Mouse (Mus musculus) embryonic facial prominence, embryonic 11.5 days (tissue): ENCODE measurements around the gene Ppcdc. TPM values are rescaled to one million over a fixed set of nuclear protein-coding genes. Genes with fewer than 3 reads are reported as not detected.

ENCODE experiments used
- ATAC-seq: fragments of 200-750 bp; cut with Nextera tagmentation; replicated peaks from 2 replicates; pipeline ENCODE4 v1.8.0; 2017; ENCODE audit warnings: low read depth; ENCODE audit not compliant: insufficient number of reproducible peaks, low FRiP score, low TSS enrichment
- DNase-seq: peaks from one replicate; pipeline ENCODE4 v3.0.0-alpha.2; 2015; ENCODE audit warnings: low spot score
- H3K27ac ChIP-seq: fragments of 300-500 bp; sonication (generic); replicated peaks from 2 replicates; pipeline ENCODE4 v1.5.1; 2014; ENCODE audit warnings: mild to moderate bottlenecking, low read depth, low read length, control low read depth
- H3K27me3 ChIP-seq: fragments of 300-500 bp; sonication (generic); 2 replicates; pipeline ENCODE4 v1.6.1; 2014; ENCODE audit warnings: mild to moderate bottlenecking, low read length, moderate library complexity, mixed read lengths; ENCODE audit not compliant: control insufficient read depth, insufficient read depth
- H3K36me3 ChIP-seq: fragments of 300-500 bp; sonication (generic); replicated peaks from 2 replicates; pipeline ENCODE4 v1.6.1; 2014; ENCODE audit warnings: low read depth, mild to moderate bottlenecking, low read length, moderate library complexity, mixed read lengths; ENCODE audit not compliant: control insufficient read depth, insufficient read depth
- H3K4me1 ChIP-seq: fragments of 300-500 bp; sonication (generic); 2 replicates; pipeline ENCODE4 v1.6.1; 2014; ENCODE audit warnings: low read length, mixed read lengths; ENCODE audit not compliant: control insufficient read depth, insufficient read depth
- H3K4me2 ChIP-seq: fragments of 300-500 bp; sonication (generic); 2 replicates; pipeline ENCODE4 v1.6.1; 2014; ENCODE audit warnings: low read depth, mild to moderate bottlenecking, control low read depth, low read length, moderate library complexity
- H3K4me3 ChIP-seq: fragments of 300-500 bp; sonication (generic); 2 replicates; pipeline ENCODE4 v1.5.1; 2014; ENCODE audit warnings: low read depth, low read length, control low read depth
- H3K9ac ChIP-seq: fragments of 300-500 bp; sonication (generic); replicated peaks from 2 replicates; pipeline ENCODE4 v1.6.1; 2014; ENCODE audit warnings: mild to moderate bottlenecking, control low read depth, low read length
- H3K9me3 ChIP-seq: fragments of 300-500 bp; sonication (generic); replicated peaks from 2 replicates; pipeline ENCODE4 v1.6.1; 2016; ENCODE audit warnings: mild to moderate bottlenecking, low read length, inconsistent platforms, mixed read lengths; ENCODE audit not compliant: control insufficient read depth
- WGBS: fragments of 180-500 bp; shearing (Covaris S2); extraction: QIAGEN DNeasy Blood & Tissue Kit; methylation state at CpG from one replicate; pipeline ENCODE4 v1.1.7; 2014; 5-methylcytosine and 5-hydroxymethylcytosine counted together
- polyA plus RNA-seq: library from polyadenylated mRNA; unstranded; fragments of >200 nt; fragmentation: Nextera tagmentation; extraction: Ambion mirVana; gene quantifications from 2 replicates; pipeline ENCODE4 v1.2.1, GENCODE M21; 2014

Gene Ppcdc
- 17.9 and 19.9 TPM in 2 replicates for polyA plus RNA-seq

DNA sequence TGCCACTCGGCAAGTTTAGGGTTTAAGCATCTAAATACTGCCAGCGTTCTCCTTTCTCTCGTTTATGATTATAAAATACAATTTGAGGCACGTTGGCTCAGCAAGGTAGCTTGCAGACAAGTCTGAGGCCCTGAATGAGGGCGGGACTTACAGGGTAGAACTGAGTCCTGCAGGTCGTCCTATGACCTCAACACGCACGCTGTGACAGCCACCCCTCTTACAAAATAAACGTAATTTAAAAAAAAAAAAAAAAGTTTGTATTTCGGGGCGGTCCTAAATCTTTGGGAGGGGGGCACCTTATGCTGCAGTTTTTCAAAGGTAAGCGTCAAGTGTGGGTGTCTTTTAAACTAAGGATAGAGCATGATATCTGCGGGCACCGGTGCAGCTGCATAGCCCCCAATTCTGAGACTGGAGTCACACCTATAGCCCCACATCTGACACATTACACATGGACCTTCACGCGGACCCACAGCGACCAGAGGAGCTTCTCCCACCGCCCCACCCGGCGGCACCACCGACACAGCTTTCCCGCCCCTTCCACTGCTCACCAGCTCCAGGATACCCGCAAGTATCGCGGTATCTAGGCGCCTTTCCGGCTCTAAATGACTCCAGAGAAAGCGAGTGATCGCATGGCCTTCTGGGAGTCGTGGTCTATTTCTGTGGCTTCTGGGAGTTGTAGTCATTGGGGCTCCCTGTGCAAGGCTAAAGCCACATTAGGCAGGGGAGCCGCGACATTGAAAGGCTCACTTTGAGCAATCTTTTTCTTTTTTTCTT, at the start of gene Ppcdc:
TSS of gene Ppcdc (minus strand) at position 603 of the 774 bp plus-strand sequence.
- Histone ChIP-seq H3K36me3 (no peaks in the 10 kb centered on the region), H3K4me1 (no peaks in the 10 kb centered on the region), H3K9ac (peak within 1 kb of the TSS; percentile 78), H3K4me2 (peak within 1 kb of the TSS; percentile 61), H3K9me3 (no peaks in the 10 kb centered on the region), H3K27ac (no peak within 1 kb of the TSS; the same call in 1 of the 2 replicates), H3K4me3 (peak within 1 kb of the TSS; percentile 43), H3K27me3 (no peaks in the 10 kb centered on the region)
- peak; percentile 92 for ATAC-seq
- WGBS = 4% methylated on average over 32 of the region's 32 CpGs
- DNase-seq = peak; percentile 98

DNA sequence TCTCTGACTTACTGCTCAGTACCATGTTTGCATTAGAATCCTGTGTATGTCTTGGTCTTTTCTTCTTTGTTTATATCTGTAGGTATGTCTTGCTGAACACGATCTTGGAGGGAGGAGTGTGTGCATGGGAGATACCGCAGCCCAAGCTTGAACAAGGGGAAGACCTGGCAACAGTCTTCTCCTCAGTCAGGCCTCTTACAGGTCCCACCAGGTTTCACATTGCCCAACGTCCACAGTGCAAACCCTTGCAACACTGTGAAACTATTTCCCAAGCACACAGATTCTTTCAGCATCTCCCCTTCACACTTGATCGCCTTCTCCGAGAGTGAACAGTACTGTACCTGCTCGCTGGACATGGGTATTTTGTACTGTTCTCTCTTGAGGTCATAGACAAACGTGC, 47.9 kb upstream of the Ppcdc start:
- Histone ChIP-seq H3K36me3 (no peaks in the 10 kb centered on the region), H3K27me3 (no peaks in the 10 kb centered on the region), H3K4me2 (no peak overlapping the region), H3K27ac (no peak overlapping the region), H3K4me3 (no peak overlapping the region), H3K4me1 (no peaks in the 10 kb centered on the region), H3K9me3 (no peaks in the 10 kb centered on the region), H3K9ac (no peak overlapping the region)
- WGBS = 73% methylated on average over 7 of the region's 7 CpGs
- ATAC-seq = no peak
- DNase-seq = no peak

DNA sequence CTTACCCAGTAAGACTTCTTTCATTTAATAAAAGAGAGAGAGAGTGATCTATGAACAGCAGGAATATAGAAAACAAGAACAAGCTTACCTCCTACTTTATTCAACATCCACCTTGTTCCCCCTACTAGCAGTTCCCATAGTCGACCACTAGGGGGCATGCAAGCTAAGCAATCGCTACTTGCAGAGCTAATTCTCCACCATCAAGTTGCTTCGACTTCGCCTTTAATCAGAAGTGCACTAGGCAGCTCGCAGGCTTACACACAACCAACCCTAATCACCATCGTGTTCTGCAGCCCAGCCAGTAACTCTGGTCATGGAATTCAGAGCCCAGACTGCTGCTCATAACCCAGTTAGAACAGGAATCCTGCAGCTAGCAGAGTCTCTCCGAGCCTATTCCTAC, 45.9 kb upstream of the Ppcdc start:
- no peaks in the 10 kb centered on the region for H3K36me3 ChIP-seq
- H3K4me3 ChIP-seq = no peak overlapping the region
- H3K4me1 ChIP-seq = no peaks in the 10 kb centered on the region
- 0 out of 2 replicates have a peak overlapping the region, but pooled peaks have one; percentile 25 for H3K9ac ChIP-seq
- no peaks in the 10 kb centered on the region for H3K9me3 ChIP-seq
- ATAC-seq (no peak), DNase-seq (peak; percentile 88)
- H3K4me2 ChIP-seq = no peak overlapping the region
- no peaks in the 10 kb centered on the region for H3K27me3 ChIP-seq
- WGBS = 15% methylated on average over 7 of the region's 7 CpGs
- H3K27ac ChIP-seq = no peak overlapping the region

DNA sequence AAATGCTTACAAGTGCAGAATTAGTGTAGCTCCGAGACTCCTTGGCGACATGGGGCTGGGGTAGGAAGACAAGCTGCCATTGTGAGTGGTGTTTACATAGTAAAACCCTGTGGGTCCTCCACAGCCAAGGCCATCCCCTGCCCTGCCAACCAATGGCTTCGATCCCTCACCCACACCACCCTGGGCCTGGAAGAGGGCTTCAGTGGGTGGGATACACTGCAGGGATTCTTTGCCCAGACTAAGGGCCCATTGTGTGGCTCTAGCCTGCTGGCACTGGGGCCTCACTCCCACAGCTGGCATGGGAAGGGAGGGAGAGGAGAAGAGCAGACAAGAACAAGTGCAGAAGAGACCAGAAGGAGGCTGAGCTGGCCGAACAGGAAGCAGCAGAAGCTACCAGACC, 29.0 kb upstream of the Ppcdc start:
- Histone ChIP-seq H3K36me3 (no peaks in the 10 kb centered on the region), H3K9ac (no peak overlapping the region), H3K9me3 (no peaks in the 10 kb centered on the region), H3K4me3 (no peak overlapping the region), H3K4me2 (no peak overlapping the region), H3K27me3 (no peaks in the 10 kb centered on the region), H3K4me1 (peaks cover 3% of the 10 kb centered on the region; the same call in 1 of the 2 replicates), H3K27ac (no peak overlapping the region)
- ATAC-seq = no peak
- DNase-seq = no peak
- WGBS = 66% methylated on average over 4 of the region's 4 CpGs

DNA sequence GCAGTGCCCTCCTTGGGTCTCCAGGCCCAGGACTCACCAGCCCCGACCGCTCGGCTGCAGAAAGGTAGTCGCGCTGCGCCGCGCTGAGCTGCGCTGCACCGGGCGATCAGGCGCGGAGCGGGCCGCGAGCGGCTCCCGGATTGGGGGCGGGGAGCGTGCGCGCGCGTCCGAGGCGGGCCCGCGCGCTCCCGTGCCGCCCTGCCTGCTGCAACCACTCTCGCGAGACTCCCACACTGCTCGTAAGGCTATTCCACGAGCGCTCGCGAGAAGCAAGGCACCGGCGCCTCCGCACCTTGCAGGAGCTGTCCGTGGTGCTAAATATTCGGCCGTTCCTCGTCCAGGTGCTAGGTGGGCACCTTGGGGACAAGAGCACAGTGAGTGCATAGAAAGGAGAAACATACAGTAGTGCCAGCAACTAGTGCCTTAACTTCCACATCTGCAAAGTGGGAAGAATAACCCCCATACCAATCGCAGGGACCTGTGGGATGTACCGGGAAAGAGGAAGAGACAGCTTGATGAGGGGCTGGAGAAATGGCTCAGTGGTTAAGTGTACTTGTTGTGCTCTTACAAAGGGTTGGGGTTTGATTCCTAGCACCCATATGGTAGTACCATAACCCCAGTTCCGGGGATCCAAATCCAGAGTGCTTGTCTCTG, 28.1 kb upstream of the Ppcdc start, which contains the start of gene Scamp5:
TSS of gene Scamp5 (minus strand) at position 165 of the 654 bp plus-strand sequence.
- H3K36me3 ChIP-seq = no peaks in the 10 kb centered on the region
- WGBS = 2% methylated on average over 48 of the region's 48 CpGs

DNA sequence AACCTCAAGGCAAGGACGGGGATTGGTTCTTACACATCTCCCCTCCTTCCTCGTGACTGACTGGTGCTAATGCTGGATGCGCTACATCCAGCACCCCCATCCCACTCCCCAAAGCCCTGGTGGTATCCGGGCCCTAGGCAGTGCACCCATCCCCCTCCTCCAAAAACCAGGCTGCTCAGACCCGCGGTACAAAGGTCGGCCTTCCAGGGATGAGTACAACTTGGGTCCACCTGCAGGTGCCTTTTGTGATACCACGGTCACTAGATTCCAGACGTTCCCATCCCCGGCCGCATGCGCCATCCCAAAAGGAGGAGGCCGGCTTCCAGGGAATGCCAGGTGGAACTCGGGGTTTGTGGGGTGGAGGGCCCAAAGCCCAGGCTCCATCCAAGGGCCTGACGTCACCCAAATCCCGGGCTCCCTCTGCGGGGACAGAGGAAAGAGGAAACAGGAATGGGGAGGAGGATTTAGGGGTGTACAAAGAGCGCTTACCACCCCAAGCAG, 27.4 kb upstream of the Ppcdc start:
- H3K36me3 ChIP-seq = no peaks in the 10 kb centered on the region
- H3K27ac ChIP-seq = no peak overlapping the region
- peak overlapping the region; percentile 66 for H3K4me3 ChIP-seq
- DNase-seq (peak; percentile 39), ATAC-seq (peak; percentile 15; the same call in 1 of the 2 replicates)
- no peaks in the 10 kb centered on the region for H3K27me3 ChIP-seq
- no peaks in the 10 kb centered on the region for H3K9me3 ChIP-seq
- peak overlapping the region; percentile 71 for H3K9ac ChIP-seq
- WGBS = 2% methylated on average over 18 of the region's 18 CpGs
- H3K4me2 ChIP-seq = peak overlapping the region; percentile 85
- peaks cover 3% of the 10 kb centered on the region; the same call in 1 of the 2 replicates for H3K4me1 ChIP-seq

More for the DNA sequence above, 28.1 kb upstream of the Ppcdc start, which contains the start of gene Scamp5:
- no peak within 1 kb of the TSS for H3K27ac ChIP-seq
- DNase-seq (peak; percentile 96), ATAC-seq (peak; percentile 92)
- H3K4me2 ChIP-seq = peak within 1 kb of the TSS; percentile 85
- peak within 1 kb of the TSS; percentile 66 for H3K4me3 ChIP-seq
- no peaks in the 10 kb centered on the region for H3K27me3 ChIP-seq
- H3K4me1 ChIP-seq = peaks cover 3% of the 10 kb centered on the region; the same call in 1 of the 2 replicates
- H3K9me3 ChIP-seq = no peaks in the 10 kb centered on the region
- peak within 1 kb of the TSS; percentile 71 for H3K9ac ChIP-seq

DNA sequence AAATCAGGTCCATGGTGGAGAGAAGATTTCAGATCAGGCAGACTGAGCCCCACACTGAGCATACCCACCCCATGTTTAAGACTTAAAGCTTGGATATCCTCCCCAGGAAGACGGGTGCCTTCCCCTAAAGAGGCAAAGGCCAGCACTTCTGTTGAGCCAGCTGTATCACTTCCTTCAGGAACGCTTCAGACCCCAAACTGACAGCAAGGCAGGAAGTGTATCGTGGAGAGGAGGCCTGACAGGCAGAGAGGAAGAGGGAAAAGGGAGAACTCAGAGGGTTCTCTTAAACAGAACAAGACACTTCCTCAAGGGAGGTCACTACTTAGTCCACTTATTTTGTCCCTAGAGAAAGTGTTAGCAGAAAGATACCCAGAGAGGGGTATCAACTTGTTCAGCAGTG, 26.2 kb upstream of the Ppcdc start:
- no peak for DNase-seq
- H3K36me3 ChIP-seq = no peaks in the 10 kb centered on the region
- no peak overlapping the region for H3K9ac ChIP-seq
- H3K27ac ChIP-seq = no peak overlapping the region
- no peak for ATAC-seq
- H3K4me1 ChIP-seq = peaks cover 3% of the 10 kb centered on the region; the same call in 1 of the 2 replicates
- H3K9me3 ChIP-seq = no peaks in the 10 kb centered on the region
- H3K4me2 ChIP-seq = no peak overlapping the region
- H3K27me3 ChIP-seq = no peaks in the 10 kb centered on the region
- no peak overlapping the region for H3K4me3 ChIP-seq
- WGBS = 54% methylated on average over 3 of the region's 3 CpGs
